Mouse (Mus musculus) cerebellum, adult 9-11 months (tissue): ENCODE data around the gene Cir1.

Source experiments
- DNase-seq: peaks from one replicate; pipeline ENCODE4 v3.0.0; 2022

The Cir1 gene

DNA sequence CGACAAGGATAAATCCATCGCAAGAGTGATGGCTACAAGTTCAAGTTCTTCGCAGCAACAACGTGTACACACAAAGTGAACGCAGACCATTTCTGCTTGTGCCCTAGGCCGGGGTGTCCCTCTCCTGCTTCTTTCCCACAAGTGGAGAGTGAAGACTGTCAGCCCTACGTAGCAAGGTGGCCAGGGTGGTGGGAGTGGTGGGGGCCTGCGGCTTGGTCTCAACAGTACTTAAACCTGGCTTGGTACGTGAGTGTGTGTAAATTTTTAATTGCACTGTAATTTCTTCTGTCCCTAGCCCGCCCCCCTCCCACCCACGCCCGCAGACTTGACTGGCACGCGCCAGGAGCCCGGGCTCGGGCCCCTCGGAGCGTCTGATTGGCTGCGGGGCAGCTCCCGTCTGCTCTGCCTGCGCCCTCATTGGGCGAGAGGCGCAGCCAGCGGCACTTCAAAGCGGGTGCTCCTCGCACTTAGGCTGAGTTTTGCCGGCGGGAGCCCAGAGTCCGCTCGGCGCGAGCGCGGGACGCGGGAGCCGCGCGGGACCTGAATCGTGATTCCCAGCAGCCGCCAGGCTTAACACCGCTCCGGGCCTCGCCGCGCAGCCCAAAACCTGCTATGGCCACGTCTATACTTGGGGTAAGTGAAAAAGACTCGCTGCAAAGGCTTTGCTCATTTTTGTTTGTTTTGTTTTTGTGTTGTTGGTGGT lies 40.9 kb downstream of the Cir1 start, which contains the start of gene Sp9:
Sp9 (plus strand) TSS at position 467 of the 703 bp plus-strand sequence.
- no peak for DNase-seq

DNA sequence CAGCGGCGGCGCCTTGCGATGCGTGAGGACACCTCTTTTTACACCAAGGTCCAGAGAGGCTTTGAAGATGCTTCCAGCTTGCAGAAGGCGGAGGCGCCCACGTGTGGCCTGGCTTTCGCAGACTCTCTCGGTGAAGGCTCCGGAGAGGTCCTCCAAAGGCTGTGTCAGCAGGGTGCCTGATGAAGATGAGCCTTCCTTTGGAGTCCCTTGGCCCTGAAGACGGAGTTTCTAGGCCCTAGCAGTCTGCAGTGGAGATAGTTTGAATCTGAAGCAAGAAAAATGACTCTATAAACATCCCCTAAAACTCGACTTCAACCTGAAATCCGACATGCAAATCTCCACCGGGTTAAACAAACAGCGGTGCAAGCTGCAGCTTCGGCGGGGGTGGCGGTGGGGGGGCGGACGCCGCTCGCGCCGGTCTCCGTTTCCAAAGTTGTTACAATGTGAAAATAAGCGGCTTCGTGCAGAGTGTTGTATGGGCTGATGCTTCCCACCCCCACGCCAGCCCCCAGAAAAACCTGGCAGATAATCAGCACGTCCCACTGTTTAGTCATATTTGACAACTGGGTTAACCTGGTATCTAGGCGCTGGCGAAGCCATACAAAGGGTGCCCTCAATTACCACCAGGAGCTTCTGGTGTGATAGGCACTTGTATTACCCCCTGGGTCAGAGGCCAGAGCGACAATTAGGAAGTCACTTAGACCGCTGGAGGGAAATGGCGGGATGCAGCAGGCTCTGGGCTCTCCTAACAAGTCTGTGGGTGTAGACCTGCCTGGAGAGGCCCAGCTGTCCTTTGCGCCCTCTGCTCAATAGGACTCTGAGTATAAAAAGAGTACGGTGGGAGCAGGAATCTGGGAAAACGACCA lies 41.7 kb downstream of the Cir1 start:
- DNase-seq = no peak

DNA sequence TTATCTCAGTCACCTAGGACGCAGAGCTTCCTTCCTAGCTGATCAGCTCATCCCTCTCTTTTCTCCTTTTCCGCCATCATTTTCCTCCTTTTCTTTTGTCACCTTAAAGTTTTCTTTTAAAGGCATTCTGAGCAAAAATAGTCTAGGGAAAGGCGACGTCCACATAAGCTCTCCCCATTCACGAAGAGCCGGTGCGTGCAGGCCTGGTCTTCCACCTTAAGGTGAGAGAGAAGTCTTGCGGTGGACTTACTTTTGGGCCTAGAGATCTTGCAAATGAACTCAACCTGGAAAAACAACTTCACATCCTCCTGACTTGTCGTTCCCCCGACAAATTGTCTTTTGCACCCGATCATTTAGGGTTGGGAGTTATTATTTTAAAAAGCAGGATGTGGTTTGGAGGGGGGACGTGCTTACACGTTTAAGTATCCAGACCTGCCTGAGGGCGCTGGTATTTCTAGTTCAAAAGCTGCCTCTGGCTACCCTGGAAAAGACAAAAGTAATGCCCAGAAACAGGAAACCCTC lies 42.4 kb downstream of the Cir1 start:
- DNase-seq = no peak

DNA sequence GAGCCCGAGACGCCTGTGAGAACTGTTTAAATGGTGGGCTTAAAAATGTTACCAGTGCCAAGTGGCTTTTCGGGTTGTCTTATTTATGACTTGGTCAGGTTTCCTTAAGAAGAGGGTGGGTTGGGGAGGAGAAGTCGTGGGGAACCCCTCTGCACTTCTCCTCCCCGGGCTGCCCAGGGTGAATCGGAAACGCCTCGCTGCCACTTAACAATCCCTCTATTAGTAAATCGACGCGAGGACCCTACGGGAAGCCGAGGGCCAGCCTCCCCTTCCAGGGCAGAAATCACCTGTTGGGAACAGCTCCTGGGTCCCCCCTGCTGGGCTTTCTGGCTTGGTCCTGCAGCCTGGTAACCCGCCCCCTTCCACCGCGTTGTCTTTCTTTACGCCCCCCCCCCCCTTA lies 42.8 kb downstream of the Cir1 start:
- no peak for DNase-seq

DNA sequence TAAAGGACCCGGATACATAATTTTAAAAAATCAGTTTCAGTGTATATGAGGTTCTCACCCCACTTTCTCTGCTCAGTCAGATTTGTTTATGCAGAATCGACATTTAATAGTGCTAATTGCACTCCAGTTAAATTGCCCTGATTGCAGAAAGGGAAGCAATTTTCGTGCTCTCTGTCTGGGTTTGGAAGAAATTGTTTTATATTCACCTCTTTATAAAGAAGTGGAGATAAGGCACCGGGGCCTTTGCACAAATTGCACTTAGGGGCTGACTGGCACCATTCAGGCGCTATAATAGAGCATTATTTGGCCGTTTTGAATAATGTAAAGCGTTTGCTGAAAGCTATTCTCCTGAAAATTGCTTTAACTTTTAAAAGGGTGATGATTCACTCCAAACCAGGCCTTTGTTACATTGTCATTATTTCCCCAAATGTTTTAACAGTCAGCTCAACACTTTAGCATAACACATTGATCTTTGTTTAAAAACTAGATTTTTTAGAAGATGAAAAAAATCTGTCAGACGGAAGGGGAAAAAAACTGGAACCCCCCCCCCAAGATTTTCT lies 43.6 kb downstream of the Cir1 start:
- no peak for DNase-seq

DNA sequence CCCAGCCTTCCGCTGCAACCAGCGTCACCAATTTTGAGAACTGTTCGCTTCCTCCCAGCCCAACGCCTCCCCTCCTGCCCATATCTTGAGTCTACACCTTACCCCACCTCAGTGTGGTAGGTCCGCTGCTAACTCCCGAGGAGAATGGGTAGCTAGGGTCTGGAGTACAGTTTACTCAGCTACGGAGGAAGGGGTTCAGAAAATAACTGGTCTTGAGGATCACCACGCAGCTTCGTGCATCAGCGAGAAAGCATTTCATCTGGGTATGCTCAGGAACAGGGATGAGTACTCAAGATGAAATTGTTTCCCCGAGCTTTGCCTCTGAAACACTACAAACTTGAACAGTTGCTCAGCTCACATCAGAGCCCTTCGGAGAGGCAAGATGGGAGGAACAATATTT lies 44.2 kb downstream of the Cir1 start:
- no peak for DNase-seq

DNA sequence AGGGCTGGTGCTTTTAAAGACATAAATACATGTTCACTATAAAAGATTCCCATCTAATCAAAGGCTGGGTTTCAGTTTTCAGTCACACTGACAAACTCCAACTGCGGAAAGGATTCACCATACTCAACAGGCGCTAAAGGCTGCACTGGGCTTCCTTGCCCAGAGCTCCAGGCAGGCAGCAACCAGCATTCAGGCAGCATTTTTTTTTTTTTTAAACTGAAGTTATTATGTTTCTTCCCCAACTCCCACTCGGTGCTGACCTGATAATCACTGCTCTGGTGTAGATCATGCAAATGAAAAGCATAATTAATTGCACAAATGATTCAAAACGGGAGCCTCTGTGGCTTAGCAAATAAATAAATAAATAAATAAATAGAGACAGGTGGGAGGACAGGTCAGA lies 44.7 kb downstream of the Cir1 start:
- no peak for DNase-seq

DNA sequence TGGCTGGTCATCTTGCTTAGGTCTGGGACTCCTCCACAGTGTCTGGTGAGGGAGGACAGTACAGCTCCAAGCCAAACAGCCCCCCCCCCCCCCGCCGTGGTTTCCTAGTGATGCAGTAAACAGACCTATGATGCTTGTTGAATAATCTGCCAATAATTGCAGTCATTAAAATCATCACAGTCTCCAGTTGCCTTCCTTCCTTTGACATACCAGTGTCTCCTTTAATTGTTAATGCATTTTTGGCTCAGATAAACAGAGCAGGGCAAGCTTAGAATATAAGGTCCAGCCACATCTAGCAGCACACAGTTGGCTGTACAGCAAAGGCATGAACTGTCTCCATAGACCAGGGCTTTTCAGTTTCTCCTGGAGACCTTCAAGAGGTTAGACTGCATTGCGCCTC lies 45.3 kb downstream of the Cir1 start:
- no peak for DNase-seq

DNA sequence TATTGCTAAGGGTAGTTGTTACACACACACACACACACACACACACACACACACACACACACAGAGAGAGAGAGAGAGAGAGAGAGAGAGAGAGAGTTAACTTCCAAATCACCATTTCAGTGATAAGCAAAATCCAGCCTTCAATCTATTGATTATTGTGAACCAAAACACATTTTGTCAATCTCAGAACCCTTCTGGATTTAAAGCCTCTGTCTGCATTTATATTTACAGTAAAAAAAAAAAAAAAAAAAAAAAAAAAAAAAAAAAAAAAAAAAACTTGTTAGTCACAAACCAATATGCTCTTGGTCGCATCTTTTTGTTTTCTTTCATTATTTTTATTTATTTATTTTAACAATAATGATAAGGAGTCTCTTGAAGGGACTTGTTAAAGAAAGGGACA lies 45.9 kb downstream of the Cir1 start:
- no peak for DNase-seq

DNA sequence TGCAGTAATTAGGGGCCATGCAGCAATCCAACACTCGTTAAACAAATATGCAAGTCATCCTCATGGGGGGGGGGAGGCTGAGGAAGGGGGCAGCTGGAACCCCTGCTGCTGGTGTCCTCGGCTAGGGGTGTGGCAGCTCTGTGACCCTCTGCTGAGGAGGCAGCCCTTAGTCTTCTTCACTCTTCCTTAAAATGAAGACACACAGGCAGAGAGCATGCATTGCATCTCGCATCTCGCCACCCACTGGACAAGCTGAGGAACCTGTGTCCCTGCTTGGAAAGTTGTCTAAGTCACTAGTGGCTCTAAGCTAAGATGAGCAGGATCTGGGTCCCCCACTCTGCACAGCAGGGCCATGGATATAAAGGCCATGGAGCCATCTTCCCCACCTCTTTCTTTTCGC lies 46.5 kb downstream of the Cir1 start:
- DNase-seq = no peak

DNA sequence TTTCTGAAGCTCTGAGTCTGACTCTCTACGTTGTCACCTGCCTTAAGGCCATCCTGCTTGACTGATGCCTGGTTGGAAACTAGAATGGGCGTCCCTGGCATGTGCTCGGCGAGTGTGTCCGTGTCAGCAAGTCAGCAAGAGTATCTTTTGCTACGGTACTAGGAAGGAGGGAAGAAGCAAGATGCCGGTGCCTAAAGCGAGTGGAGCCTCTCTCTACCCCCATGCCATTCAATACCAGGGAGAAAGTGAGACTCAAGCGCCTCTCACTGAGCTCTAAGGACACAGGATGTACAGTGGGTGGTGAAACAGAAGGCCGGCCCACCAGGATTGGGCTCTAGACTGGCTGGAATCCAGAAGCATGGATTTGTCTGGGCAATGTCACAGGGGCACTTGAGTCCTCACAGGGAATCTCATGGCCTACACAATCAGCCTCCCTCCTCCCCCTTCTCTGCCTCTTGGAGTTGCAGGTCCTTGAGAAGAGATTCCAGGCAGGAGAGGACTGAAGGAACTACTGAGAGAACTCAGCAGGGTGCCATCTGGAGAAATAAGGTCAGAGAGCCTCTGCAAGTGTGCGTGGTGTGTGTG lies 47.8 kb downstream of the Cir1 start:
- DNase-seq = no peak

DNA sequence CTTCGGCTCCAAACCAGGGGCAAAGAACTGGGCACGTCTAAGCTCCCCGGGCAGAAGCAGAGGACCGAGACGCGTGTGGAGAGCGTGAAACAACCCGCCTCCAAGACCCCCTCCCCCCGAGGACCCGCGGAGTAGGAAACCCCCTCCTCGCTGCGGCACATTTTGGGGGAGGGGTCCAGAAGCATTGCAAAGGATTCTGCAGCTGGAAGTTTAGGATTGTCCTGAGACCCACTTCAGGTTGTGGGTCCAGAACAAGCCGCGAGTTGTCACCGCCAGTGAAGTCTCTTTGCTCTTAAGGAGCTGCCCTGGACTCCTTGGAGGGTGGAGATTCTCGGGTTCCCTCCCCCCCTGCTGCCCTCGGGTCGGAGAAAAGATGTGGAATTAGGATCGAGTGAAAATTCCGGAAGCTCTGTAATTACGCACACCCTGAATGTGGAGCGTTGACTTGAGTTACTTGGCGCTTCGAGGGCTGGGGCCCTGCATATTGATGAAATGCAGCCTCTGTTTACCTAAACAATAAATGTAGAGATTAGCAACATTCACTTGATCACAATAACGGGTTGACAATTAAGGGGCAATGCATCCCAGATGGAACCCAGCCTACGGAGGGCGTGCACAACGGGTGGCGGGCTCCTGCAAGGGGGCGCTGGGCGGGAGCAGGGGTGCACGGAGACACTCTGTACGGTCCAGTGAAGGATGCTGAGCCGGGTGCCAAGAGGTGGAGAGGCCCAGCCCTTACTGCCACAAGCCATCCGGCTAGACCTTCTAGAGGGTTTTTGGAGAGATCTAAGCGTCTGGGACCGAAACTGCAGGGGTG lies 48.5 kb downstream of the Cir1 start:
- DNase-seq = no peak

DNA sequence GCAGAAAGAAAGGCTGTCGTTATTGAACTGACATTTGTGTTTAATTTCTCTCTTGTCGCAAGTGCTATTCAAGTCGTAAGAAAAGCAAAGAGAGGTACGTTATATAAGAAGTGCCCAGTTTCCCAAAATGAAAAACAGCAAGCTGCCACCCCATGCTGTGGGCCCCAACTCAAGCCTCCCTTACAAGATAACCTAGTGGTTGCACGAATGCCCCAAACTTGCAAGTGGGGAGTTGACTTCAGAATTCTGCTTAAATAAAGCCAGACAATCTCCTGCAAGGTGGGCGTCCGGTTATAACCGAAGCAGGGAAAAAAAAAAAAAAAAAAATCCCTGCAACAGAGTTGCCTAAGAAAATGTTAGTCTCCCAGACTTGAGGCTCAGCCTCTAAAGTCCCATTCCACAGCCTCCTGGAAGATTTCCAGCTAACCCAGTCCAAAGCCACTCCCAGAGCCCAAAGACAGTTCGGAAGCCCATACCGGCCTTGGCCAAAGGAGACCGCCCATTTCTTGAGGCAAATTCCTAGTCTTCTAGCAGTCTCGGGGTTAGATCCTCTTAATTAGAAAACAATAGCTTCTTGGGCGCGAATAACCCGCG lies 49.2 kb downstream of the Cir1 start:
- no peak for DNase-seq

DNA sequence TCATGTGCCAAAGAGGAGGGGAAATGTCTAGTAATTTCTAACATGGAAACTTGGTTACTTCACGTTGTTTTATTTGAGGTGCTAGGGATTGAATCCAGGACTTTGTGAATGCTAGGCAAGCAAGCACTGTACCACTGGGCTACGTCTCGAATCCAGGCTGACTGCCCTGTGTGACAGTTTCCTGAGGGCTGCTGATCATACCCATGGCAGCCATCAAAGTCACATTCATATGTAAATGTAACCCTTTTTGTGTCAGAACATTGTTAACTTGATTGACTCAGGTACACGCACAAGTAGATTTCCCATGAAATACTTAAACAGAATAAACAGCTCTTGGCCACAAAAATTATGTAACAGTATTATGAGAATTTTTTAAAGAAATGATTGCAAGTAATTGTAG lies 63.8 kb downstream of the Cir1 start:
- DNase-seq = no peak

DNA sequence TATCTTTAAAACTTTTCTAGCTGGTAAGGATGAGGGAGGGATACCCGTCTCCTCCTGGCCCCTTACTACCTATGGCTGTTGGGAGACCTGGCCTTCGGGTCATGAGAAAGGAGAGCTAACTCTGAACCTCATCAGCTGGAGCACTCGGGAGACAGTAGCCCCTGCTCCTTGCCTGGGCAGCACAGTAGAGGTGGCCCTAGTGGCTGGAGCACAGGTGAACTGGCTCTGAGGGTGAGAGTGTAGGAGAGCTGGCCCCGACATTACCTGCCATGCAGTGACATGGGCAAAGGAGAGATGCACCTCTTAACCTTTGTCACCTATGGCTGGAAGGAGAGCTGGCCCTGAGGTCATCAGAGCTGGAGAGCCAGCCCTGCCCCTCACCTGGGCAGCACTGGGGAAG lies 71.2 kb downstream of the Cir1 start:
- no peak for DNase-seq
